Mouse (Mus musculus) CD4-positive naive resting alpha-beta T cell, adult 76 days (primary cell): ENCODE data around the gene Scamp2. TPM values are rescaled to one million over a fixed set of nuclear protein-coding genes. Genes with fewer than 3 reads are reported as not detected.

Experiments
- total RNA-seq: library from RNA; stranded (reverse); gene quantifications from one replicate; pipeline ENCODE4 v1.2.4, GENCODE M21; 2023

Gene Scamp2
- total RNA-seq, result 95.5 TPM

DNA sequence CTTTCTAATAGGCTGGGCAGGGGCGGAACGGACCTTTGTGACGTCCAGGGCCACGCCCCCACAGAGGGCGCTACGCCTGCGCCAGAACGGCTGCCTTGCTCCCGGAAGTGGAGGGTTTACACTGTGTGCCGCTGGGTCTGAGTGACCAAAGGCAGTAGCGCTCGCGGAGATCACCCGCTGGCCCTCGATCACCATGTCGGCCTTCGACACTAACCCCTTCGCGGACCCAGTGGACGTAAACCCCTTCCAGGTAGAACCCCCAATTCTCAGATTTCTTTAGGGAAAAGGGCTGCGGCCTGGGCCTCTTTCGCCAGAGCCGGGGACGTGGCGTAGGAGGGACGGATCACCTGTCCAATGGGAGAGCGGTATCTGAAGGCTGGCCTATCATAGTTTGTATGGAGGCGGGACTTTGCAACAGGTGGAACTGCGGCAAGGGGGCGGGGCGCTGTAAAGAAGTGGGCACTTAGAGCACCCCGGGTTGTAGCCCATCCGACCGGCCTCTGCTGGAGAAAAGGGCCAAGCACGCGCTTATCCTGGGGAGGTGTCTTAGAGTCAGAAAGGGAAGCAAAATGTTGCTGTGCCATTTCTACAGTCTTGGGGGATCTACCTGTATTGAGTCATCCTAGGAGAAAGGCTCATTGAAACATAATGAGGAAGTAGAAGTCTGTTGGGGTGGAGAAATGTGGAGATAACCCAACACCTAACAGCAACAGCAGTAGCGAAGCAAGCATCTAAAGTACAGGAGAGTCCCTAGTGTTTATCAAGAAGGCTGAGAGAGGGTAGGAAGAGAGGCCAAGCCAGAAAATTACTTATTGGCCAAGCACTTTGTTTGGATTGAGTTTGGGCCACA is at the start of gene Scamp2:
Gene Scamp2 (plus strand): TSS at position 83 of the 850 bp plus-strand sequence.

DNA sequence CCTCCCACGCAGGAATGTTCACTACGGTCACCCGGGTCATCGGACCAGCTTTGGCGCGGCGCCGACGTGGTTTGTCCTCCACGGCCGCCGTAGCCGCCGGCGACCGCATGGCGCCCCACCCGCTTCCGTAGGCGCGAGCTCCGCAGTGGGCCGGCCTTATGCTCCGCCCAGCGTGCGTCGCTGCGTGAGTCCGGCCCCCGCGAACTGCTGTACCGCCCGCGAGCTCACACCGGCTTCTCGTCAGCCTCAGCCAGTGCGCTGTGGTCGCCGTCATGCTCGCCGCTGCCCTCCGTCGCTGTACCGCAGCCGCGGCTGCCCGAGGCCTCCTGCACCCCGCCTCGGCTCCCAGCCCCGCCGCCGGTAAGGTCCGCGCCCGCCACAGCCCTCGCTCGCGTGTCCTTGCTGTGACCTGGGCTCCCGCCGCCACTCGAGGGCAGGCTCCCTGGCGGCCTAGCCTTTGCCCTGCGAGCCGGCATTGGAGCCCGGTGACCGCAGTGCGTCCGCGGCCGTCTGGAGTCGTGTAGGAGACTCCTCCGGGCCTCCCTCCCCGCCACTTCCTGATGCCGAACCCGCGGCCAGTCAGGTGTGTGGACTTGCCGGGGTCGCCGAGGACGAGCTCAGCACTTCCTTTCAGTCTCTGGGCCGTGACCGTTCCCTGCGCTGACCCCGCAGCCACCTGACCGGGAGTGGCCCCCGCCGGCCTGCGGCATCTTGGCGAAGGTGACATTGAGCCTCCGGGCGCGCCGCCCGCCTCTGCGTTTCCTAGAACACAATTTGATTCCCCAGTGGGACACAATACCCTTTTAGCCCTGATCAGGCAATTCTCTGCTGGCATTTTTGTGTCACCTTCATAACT is 39.5 kb upstream of the Scamp2 start, which contains the start of gene Cox5a:
Gene Cox5a (plus strand): TSS at position 219 of the 856 bp plus-strand sequence.

DNA sequence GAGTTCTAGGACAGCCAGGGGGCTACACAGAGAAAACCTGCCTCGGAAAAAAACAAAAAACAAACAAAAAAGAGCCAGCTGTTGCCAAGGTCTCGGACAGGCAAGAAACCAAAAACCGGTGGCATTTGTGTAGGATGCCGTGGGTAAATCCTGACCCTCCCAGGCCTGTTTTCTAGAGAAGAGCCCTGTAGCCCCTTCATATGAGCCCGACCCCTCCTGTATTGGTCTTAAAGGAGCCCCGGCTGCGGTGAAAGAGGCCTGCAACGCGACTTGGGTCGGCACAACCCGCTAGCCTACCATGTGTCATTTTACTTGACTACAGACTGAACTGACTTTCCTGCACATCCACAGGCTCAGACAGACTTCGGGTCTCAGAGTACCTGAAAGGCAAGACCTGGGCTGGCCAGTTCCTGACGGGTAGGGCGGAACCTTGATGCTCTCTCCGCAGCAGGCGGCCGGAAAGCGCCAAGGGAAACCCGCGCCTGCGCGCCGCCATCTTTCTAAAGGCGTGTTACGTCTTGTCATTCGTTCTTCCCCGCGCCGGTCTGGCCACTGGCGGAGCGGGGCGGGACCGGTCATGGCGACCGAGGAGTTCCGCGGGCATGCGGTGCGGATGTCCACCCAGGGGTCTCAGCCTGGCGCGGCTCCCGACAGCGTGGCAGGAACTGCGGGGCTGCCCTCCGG is 23.6 kb upstream of the Scamp2 start, which contains the start of gene Fam219b:
Gene Fam219b (plus strand): TSS at position 485 of the 684 bp plus-strand sequence.

DNA sequence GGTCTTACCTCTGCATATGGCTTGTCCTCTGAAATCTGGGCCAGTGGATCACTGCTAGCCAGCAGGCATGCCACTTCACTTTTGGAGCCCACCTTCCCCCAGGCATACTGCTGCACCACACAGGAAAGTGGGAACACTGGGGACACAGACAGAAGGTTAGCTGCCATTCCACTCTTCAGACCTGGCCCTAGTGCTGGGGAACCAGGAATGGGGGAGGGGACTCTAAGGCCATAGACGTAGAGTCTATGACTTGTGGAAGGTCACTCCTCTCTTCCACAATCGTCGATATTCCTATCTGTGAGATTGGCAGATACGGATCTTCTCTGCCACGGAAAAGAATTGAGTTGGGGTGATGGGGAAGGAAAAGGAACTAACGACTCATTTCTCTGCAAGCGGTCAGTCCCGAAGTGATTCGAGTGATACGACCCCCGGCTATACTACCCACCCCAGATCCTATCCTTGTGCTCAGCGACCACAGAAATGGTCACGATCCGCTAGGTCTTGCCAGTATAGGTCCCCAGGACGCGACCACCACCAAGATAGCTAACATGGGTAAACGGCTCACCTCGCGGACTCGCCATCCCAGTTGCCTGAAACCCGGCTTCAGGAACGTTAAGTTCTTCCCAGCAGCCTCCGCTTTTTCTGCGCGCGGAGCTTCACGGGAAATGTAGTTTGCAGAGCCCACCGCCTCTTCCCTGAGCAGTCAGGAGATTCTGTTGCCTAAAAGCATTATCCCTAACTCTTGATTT is 8.4 kb upstream of the Scamp2 start, which contains the start of gene Mpi:
Gene Mpi (minus strand): TSS at position 625 of the 749 bp plus-strand sequence.

DNA sequence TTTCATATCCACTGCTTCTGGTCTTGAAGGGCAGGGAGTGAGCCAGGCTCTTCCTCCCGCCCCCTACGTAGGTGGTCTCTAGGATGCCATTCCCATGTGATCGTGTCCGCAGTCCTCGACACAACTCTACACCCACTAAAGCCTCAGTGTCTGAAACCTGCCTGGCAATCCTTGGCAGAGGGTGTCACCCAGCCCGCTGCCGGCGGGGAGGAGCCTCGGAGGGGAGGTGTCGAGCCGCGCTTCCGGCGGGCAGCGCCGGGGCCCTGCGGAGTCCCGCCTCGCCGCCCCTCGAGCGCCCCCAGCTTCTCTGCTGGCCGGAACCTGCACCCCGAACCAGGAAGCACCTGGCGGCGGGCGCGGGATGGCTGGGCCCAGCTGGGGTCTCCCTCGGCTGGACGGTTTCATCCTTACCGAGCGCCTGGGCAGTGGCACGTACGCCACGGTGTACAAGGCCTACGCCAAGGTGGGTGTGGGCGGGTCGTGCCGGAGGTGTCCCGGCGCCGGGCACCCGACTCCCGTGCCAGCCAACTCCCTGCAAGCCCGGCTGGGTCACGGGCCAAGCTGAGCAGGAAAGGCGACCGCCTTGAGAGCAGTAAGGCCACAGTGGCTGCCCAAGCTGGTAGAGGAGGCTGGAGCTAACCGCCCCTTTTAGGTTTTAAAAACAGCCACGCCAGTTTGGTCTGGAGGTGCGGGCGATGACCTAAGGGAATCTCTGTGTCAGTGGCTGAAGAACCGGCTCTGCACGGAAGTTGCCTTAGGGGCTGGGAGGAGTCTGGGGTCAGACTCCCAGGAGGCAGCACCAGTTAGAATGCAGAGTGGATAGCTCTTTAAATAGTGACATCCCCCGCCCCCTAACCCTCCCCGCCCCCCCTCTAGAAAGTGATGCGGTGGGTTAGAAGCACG is 28.7 kb downstream of the Scamp2 start, which contains the start of gene Ulk3:
Gene Ulk3 (plus strand): TSS at position 229 of the 903 bp plus-strand sequence.

DNA sequence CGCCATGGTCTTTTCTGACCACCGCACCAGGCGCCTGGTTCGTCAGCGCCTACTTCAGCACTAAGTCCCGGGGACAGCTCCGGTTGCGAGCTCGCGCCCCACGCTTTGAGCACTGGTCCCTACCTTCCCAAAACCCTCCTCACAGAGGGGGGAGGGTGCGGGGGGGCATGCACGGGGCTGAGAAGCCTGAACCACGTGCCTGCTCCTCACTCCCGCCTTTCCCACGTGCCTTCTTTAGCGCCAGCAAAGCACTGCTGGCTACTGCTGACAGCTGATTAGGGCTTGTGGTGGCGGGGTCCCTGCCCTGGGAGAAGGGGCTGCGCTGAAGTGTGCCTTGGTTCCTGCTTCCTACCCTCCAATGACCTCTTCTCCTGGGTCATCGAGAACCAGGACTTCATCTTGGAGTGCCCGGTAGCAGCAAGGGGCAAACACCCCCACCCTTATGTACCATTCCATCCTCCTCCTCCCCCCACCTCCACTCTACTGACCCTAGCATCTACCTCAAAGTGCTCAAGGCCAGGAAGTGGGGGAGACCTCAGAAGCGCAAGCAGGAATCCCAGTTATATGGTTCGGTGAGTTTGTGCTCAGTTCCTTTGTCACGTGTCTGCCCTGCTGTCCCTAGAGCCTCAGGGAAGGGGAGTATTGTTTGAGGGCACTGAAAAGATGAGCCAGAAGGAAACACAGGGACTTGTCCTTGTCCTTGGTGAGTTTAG is 45.6 kb downstream of the Scamp2 start, which contains the start of gene Cplx3:
Gene Cplx3 (minus strand): TSS at position 143 of the 713 bp plus-strand sequence.

DNA sequence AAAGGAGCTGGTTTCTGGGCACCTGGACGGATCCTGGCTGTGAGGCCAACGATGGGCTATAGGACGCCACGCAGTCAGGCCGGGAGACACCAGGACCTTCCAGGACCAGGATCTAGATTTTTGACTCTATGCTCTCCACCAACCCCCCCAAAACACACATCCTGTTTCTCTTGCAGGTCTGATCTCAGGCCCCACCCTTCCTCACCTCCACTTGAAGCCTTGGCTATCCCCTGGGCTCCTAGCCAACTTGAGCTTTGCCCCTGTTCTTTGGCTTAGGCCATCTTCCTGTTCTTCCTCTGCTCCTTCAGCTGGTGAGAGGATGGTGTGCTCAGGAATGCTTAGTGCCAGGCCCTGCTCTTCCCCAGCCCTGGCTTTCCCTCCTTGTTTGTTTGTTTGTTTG is 59.9 kb downstream of the Scamp2 start, which contains the start of gene Lman1l:
Gene Lman1l (minus strand): TSS at position 101 of the 400 bp plus-strand sequence.

Other genes starting within 250 kb of the Scamp2 start
- 51.9 TPM for gene Ppcdc, start 120.8 kb upstream of the Scamp2 start, total RNA-seq
- gene Scamp5, start 92.9 kb upstream of the Scamp2 start, total RNA-seq, result 0.18 TPM
- gene Rpp25, start 56.9 kb upstream of the Scamp2 start, total RNA-seq, result not detected
- gene Cox5a, start 39.7 kb upstream of the Scamp2 start, total RNA-seq, result 88.2 TPM
- gene Fam219b, start 23.4 kb upstream of the Scamp2 start, total RNA-seq, result 12.5 TPM
- 8.2 TPM for gene Mpi, start 8.2 kb upstream of the Scamp2 start, total RNA-seq
- 59.3 TPM for gene Ulk3, start 28.5 kb downstream of the Scamp2 start, total RNA-seq
- gene Cplx3, start 45.3 kb downstream of the Scamp2 start, total RNA-seq, result not detected
- 0.88 TPM for gene Lman1l, start 59.8 kb downstream of the Scamp2 start, total RNA-seq
- gene Csk, start 92.7 kb downstream of the Scamp2 start, total RNA-seq, result 280 TPM
- not detected for gene Cyp1a2, start 122.8 kb downstream of the Scamp2 start, total RNA-seq
- gene Cyp1a1, start 127.0 kb downstream of the Scamp2 start, total RNA-seq, result not detected
- 17.1 TPM for gene Edc3, start 147.6 kb downstream of the Scamp2 start, total RNA-seq
- gene Clk3, start 204.9 kb downstream of the Scamp2 start, total RNA-seq, result 215 TPM